Mouse (Mus musculus) brown adipose tissue, adult 24 weeks (tissue): ENCODE data around the gene Myh11. TPM values are rescaled to one million over a fixed set of nuclear protein-coding genes. Genes with fewer than 3 reads are reported as not detected.

Experiments used
- H3K27ac ChIP-seq: fragments of 200-500 bp; replicated peaks from 2 replicates; pipeline ENCODE4 v1.5.1; 2012; ENCODE audit warnings: low read depth, mild to moderate bottlenecking, low read length
- H3K4me1 ChIP-seq: fragments of 200-500 bp; 2 replicates; pipeline ENCODE4 v1.6.1; 2012; ENCODE audit warnings: low read length, mixed read lengths; ENCODE audit not compliant: control insufficient read depth, insufficient read depth, insufficient read length
- H3K4me3 ChIP-seq: fragments of 200-500 bp; 2 replicates; pipeline ENCODE4 v1.5.1; 2012; ENCODE audit warnings: low read depth, mild to moderate bottlenecking, low read length, moderate library complexity; ENCODE audit not compliant: insufficient read depth
- polyA plus RNA-seq: library from polyadenylated mRNA; stranded (reverse); fragments of >200 nt; gene quantifications from 2 replicates; pipeline ENCODE4 v1.2.4, GENCODE M21; 2012; ENCODE audit not compliant: missing spikeins, insufficient read depth, insufficient read length

Myh11 gene
- polyA plus RNA-seq, 1 experiment: 5.9 TPM

GRCm38 (mm10) chr16:14297746-14298145 lies 6.6 kb upstream of the Myh11 start:
- peaks cover 6% of the 10 kb centered on the region; the same call in 1 of the 2 replicates for H3K4me1 ChIP-seq

GRCm38 (mm10) chr16:14297137-14297536 lies 6.0 kb upstream of the Myh11 start:
- no peak overlapping the region for H3K4me3 ChIP-seq
- H3K4me1 ChIP-seq: peaks cover 11% of the 10 kb centered on the region
- H3K27ac ChIP-seq: no peak overlapping the region

More at GRCm38 (mm10) chr16:14297746-14298145, 6.6 kb upstream of the Myh11 start:
- H3K4me3 ChIP-seq: no peak overlapping the region
- no peak overlapping the region for H3K27ac ChIP-seq

- Histone ChIP-seq H3K4me3 (no peak overlapping the region), H3K27ac (no peak overlapping the region), H3K4me1 (peaks cover 14% of the 10 kb centered on the region)
Observed at GRCm38 (mm10) chr16:14296544-14297124, 5.5 kb upstream of the Myh11 start.

GRCm38 (mm10) chr16:14295291-14295690 lies 4.1 kb upstream of the Myh11 start:
- no peak overlapping the region for H3K27ac ChIP-seq
- no peak overlapping the region for H3K4me3 ChIP-seq
- H3K4me1 ChIP-seq: peaks cover 18% of the 10 kb centered on the region

- H3K27ac ChIP-seq: no peak overlapping the region
- peaks cover 18% of the 10 kb centered on the region for H3K4me1 ChIP-seq
- peak overlapping the region; percentile 41 for H3K4me3 ChIP-seq
Observed at GRCm38 (mm10) chr16:14292205-14293199, 1.3 kb upstream of the Myh11 start.

GRCm38 (mm10) chr16:14272374-14272965 lies 18.7 kb downstream of the Myh11 start:
- Histone ChIP-seq H3K4me3 (no peak overlapping the region), H3K4me1 (no peaks in the 10 kb centered on the region), H3K27ac (no peak overlapping the region)

GRCm38 (mm10) chr16:14265203-14265920 lies 25.8 kb downstream of the Myh11 start:
- Histone ChIP-seq H3K4me1 (peaks cover 3% of the 10 kb centered on the region; the same call in 1 of the 2 replicates), H3K4me3 (no peak overlapping the region), H3K27ac (no peak overlapping the region)

GRCm38 (mm10) chr16:14264504-14264903 lies 26.7 kb downstream of the Myh11 start:
- Histone ChIP-seq H3K4me1 (peaks cover 3% of the 10 kb centered on the region; the same call in 1 of the 2 replicates), H3K4me3 (no peak overlapping the region), H3K27ac (no peak overlapping the region)

- no peak overlapping the region for H3K4me3 ChIP-seq
- peaks cover 3% of the 10 kb centered on the region; the same call in 1 of the 2 replicates for H3K4me1 ChIP-seq
- no peak overlapping the region for H3K27ac ChIP-seq
Observed at GRCm38 (mm10) chr16:14263241-14263640, 27.9 kb downstream of the Myh11 start.

GRCm38 (mm10) chr16:14262410-14262809 lies 28.8 kb downstream of the Myh11 start:
- Histone ChIP-seq H3K4me3 (no peak overlapping the region), H3K27ac (no peak overlapping the region), H3K4me1 (peaks cover 3% of the 10 kb centered on the region; the same call in 1 of the 2 replicates)

- no peaks in the 10 kb centered on the region for H3K4me1 ChIP-seq
- H3K4me3 ChIP-seq: no peak overlapping the region
- peak overlapping the region; percentile 49; the same call in 1 of the 2 replicates for H3K27ac ChIP-seq
Observed at GRCm38 (mm10) chr16:14258856-14259255, 32.3 kb downstream of the Myh11 start.

GRCm38 (mm10) chr16:14253586-14253985 lies 37.6 kb downstream of the Myh11 start:
- Histone ChIP-seq H3K27ac (no peak overlapping the region), H3K4me3 (no peak overlapping the region), H3K4me1 (no peaks in the 10 kb centered on the region)

GRCm38 (mm10) chr16:14252877-14253276 lies 38.3 kb downstream of the Myh11 start:
- H3K4me1 ChIP-seq: no peaks in the 10 kb centered on the region
- H3K27ac ChIP-seq: no peak overlapping the region
- H3K4me3 ChIP-seq: no peak overlapping the region

- Histone ChIP-seq H3K27ac (no peak overlapping the region), H3K4me3 (no peak overlapping the region), H3K4me1 (no peaks in the 10 kb centered on the region)
Observed at GRCm38 (mm10) chr16:14249913-14250312, 41.3 kb downstream of the Myh11 start.

- Histone ChIP-seq H3K27ac (no peak overlapping the region), H3K4me3 (no peak overlapping the region), H3K4me1 (no peaks in the 10 kb centered on the region)
Observed at GRCm38 (mm10) chr16:14242553-14242952, 48.6 kb downstream of the Myh11 start.
